Mouse (Mus musculus) liver, adult 2 months (tissue): ENCODE results near the gene Fam72a.

ENCODE experiments used
- CTCF ChIP-seq: fragments of 200-500 bp; IDR thresholded peaks from 2 replicates; pipeline ENCODE4 v1.5.1; 2011; ENCODE audit warnings: low read depth, low read length, control low read depth
- POLR2A ChIP-seq: fragments of 200-500 bp; IDR thresholded peaks from 2 replicates; pipeline ENCODE4 v1.6.1; 2011; ENCODE audit warnings: low read length, control low read depth; ENCODE audit not compliant: insufficient read depth; ENCODE audit errors: extremely low read depth

DNA sequence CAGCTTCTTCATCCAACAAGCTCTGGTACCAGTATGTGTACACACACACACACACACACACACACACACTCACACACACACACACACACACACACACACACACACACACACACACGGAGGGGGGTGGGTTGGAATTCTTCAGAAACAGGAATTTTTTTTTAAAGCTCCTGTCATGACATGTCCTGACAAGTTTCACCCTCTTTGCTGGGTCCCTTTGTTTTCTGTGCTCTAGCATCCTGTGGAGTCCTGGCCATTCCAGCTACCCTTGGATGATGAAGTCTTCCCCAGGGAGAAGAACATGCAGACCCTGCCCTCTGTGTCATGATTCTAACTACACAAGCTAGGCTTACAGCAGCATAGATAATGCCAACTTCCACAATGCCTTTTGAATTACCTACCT is 13.5 kb upstream of the Fam72a start:
- TF ChIP-seq CTCF (no peak), POLR2A (no peak)
